Mouse (Mus musculus) thymus, adult 2 months (tissue): Measurements from ENCODE around the gene Ppp1r1b.

Source experiments
- CTCF ChIP-seq: fragments of 200-500 bp; IDR thresholded peaks from 2 replicates; pipeline ENCODE4 v1.5.1; 2012; ENCODE audit warnings: mild to moderate bottlenecking, control low read depth, low read length, moderate library complexity, borderline replicate concordance; ENCODE audit not compliant: control insufficient read depth, poor library complexity, insufficient read depth; ENCODE audit errors: extremely low read depth
- POLR2A ChIP-seq: fragments of 200-500 bp; IDR thresholded peaks from 2 replicates; pipeline ENCODE4 v1.6.1; 2012; ENCODE audit warnings: mild to moderate bottlenecking, low read length, control low read depth, moderate library complexity; ENCODE audit not compliant: control insufficient read depth, poor library complexity, insufficient read depth; ENCODE audit errors: extremely low read depth

- TF ChIP-seq POLR2A (no peak), CTCF (no peak)
These were observed 14.0 kb upstream of the Ppp1r1b start for GRCm38 (mm10) chr11:98333981-98334741.
